Mouse (Mus musculus) B cell, adult 67 days (primary cell): ENCODE measurements around the gene Tcf12. TPM values are rescaled to one million over a fixed set of nuclear protein-coding genes. Genes with fewer than 3 reads are reported as not detected.

ENCODE experiments used
- total RNA-seq, 2 experiments: library from RNA; stranded (reverse); gene quantifications; 4 replicates each; pipeline ENCODE4 v1.2.4; 2023

The Tcf12 gene
- total RNA-seq, result 100 to 1,000 TPM; 167 to 177 TPM

DNA sequence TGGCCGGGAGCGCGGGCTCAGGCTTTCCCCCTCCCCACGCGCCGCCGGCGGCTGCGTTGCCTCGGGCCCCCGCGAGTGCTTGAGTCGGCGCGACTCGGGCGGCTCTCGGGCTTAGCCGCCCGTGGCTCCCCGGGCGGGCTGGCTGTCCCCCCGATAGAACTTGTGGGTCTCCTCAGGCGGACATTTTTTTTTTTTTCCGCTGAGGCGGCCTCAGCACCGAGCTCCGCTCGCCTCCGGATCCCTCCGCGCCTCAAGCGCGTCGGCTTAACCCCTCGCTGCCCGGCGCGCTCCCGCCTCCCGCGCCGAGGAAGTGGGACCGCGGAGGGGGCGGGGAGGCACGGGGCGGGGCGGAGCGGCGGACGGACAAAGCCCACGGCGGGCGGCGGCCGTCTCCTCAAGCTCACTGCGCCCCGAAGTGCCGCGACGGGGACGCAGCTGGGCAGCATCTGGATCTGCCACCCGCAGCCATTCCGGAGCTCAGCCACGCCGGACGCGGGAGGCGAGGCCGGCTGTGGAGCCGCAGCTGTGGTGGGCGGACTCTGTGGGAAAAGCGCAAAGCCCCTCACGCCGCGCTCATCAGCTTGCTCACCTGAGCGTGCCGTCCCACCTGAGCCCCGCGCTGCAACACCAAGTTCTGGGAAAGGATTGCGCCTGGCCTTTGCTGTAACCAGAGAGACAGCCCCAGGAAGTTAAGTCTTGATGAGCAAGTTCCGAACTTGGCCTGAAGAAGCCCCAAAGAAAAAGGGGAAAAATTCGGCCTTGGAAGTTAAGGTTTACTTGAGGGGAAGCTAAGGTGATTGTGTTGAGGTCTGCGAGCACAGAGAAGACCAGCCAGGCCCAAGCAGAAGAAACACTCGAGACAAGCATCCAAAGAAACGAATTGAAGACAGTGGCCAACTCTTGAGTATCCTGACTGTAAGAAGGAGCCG lies at the start of gene Tcf12:
Tcf12 (minus strand) TSS at position 250 of the 929 bp plus-strand sequence.

Other genes with a start within 250 kb of the Tcf12 start
- gene Zfp280d, start 163.0 kb upstream of the Tcf12 start, total RNA-seq, result 100 to 1,000 TPM; 106 to 112 TPM